Mouse (Mus musculus) adrenal gland, adult 18-20 months (tissue): ENCODE measurements around the gene Mad1l1. TPM values are rescaled to one million over a fixed set of nuclear protein-coding genes. Genes with fewer than 3 reads are reported as not detected.
A peak's percentile ranks its signal among the peaks of the same experiment; 100 is the strongest.

ENCODE experiments used
- DNase-seq, 2 experiments: peaks; one replicate each; pipeline ENCODE4 v3.0.0; 2021 to 2022; ENCODE audit warnings: low spot score in 2 of 2
- total RNA-seq, 2 experiments: library from RNA; stranded (reverse); gene quantifications; 1 replicate in 1 of 2; 2 replicates in 1 of 2; pipeline ENCODE4 v1.2.3; 2021

The Mad1l1 gene
- total RNA-seq, 2 experiments from 2014 or later = 11.4 to 12.9 TPM

DNA sequence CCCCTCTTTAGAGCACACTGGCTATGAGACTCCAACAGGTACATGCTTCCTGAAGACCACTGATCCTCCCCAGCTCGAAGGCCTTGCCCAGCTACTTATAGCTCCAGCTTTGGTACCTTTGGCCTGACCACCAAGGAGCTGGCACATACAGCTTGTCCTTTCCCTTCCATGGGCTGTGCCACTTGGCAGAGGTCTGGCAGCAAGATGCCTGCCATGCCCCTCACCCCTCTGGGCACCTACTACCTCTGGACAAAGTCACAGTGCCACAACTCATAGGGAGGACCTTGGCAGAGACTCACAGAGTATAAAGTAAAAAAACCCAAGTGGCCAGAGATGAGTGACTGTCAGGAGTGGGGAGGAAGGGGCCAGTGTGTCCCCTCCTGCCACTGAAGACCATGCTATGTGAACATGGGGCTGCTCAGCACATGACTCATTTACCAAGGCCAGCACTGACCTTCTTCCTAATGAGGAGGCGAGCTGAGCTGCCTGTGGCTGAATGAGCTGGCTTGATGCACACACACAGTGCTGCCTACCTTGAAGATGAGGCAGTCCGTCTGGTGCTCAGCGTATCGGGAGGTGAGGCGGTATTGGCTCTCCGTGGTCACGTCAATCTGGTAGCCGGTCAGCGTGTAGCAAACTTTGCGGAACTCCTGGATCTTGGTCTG, 255.9 kb downstream of the Mad1l1 start:
- DNase-seq = peak in 1 of 2 experiments; percentile 15

DNA sequence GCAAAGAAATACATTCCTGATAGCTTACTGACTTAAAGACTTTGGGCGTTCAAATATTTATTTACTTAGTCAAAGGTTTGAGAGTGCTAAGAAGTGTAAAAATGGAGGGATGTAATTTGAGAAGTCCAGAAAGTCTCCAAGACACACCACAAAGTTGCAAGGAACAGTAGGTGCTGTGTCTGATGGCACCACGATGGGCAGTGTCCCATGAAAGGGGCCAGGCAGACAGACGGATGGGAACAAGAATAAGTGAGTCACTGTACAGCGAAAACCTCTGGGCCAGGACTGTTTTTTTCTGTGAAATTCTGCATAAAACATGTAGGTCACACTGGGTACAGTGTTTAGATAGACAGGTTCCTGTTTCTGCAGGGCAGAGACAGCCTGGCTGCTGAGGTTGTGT, 256.8 kb downstream of the Mad1l1 start:
- DNase-seq = no peak

DNA sequence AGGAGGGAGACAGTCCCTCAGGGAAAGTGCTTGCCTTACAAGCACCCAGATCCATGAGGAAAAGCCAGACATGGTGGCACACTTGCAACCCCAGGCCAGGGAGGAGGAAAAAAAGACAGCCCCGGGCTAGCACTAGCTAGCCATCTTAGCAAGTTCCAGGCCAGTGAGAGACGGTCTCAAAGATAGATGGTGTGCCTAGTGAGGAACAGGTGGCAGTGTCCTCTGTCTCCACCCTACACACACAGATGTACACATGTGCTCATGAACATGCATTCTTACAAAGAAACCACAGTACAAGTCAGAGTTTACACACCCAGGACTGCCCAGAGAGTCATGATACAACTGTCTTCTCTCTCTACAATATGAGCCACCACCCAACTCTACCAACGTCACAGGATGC, 258.5 kb downstream of the Mad1l1 start:
- DNase-seq = no peak

DNA sequence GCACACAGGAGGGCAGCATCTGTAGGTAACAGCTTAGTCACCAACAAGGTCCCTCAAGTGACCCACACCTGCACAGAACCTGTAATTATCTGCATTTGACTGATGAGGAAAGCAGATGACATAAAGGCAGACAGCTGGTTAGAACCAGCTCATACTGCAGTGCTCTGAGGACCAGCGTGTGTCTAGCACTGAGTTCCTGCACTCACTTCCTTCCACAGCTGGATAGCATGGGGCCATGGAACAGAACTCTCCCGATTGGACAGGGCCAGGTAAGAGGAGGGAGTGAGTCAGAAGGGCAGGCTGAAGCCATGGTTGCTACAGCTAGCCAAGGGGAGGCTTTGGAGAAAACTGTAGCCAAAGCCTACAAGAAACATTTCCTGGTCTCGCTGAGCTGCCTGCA, 259.0 kb downstream of the Mad1l1 start:
- DNase-seq = no peak

DNA sequence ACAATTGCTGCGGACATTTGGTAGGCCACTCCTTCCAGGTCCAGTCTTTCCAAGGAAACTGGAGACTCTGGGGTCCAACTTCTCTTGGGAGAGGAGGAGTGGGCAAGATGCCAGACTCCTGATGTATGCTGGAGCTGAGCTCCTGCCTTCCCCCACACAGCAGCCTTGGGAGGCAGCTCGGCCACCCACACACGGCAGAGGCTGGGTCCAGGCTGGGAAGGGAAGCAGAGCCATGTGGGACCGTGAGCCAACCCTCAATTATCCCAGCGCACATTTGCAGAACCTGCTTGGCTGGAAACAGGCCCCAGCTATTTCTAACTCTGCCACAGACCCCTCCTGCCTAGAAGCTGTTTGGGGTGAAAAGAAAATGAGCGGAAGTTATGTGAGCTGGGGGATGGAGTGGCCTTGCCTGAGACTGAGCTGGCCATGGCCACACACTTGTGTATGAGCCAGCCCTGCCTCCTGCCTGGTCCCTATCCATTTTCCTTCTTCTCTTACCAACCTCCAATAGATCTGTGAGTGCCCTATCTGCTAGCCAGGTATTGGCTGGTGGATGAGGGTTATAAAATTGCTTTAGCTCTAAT, 260.0 kb downstream of the Mad1l1 start:
- DNase-seq = no peak

DNA sequence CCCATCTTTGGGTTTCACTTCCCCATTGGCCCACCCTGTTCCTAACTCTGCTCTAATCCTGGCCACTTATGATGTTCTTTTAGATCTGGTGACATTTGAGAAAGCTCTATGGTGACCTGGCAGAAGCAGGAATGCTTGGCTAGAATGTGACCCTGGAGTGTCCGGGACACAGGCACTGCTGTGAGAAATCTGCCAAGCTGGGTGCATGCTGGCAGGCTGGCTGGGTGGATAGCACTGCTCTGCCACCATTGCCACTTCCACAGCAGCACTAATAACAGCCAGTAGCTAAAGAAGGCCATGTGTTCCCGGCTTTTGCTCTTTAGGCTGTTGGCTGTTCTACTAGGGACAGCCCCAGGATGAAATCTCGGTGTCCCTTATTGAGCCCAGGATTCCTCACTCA, 265.1 kb downstream of the Mad1l1 start:
- no peak for DNase-seq

DNA sequence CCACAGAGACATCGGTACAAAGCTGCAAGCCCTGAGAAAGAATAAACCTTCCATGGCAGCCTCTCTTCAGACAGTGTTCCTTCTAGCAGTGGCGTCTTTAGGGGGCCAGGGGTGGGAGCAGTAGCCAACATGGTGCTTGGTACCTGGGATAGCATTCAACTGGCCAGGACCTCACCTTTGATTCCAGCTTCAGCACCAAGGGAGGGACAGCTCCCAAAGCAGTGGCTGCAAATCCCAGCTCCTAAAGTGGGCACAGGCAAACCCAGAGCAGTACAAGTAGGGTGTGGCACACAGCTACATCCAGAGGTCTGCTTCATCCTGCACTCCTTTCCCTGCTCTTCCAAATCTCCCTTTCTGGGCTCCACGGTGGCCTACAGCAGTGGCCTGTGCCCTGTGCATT, 265.9 kb downstream of the Mad1l1 start:
- no peak for DNase-seq

DNA sequence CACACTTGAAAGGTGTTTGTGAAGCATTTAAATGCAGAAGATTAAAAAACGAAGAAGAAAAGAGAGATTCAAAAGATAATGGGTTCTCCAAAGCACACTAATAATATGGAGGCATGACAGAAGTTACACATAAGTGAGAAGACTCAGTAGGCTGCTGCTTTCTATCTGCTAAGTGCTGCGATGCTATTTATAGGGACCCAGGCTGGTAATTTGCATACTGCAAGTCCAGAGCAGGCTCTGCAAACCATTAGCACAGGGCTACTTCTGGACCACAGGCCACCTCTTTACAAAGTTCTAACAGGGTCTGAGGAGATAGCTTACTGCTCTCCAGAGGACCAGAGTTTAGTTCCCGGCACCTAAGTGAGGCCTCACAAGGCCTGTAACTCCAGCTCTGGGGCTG, 267.7 kb downstream of the Mad1l1 start:
- DNase-seq = no peak

DNA sequence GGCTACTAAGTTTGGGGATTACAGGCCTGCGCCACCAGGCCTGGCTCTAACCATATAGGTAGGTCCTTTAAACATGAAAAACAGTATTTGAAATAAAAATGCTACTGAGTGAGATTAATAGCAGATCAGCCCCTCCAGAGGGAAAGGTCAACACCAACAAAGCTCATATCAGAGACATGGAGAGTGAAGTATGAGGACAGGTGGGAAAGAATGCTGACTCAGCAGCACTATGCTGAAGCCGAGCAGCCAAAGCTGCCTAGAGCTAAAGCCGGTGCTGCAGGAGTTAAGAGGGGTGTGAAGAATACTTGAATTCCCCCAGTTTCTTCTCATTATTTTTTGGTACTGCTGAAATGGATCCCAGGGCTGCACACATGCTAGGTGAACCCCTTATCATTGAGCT, 268.9 kb downstream of the Mad1l1 start:
- DNase-seq = no peak

DNA sequence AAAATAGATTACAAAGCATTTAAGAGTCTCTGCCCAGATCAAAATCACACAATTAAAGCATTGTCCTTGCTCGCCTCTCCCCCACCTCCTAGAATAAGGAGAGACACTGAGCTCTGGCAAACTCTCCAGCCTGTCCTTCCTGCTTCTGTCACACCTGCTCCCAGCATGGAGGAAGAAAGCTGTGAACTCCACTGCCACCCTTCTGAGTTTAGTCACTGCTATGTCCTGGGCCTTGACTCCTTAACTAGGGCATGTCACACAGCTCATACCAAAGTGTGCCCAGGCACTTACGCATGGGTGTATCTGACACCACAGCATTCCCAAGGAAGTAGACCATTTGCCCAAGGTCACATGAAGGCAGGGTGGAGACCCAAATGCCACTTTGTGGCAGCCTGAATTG, 275.9 kb downstream of the Mad1l1 start:
- DNase-seq = no peak

DNA sequence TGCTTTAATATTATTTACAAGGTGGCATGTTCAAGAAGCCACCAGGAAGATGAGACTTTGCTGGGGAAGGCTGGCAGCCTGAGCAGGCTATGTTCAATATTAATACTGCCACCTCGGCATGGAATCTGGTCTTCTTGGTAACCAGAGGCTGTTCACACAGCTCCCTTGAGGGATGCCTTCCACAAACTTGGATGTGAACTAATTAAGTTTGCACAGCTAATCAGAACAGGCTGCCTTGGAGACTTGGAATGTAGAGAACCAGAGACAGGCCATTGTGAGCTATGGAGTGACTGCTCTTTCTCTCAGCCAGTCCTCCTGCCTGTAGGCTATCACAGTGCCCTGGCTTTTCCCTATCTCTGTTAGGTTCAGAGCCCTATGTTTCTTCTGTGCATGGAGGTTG, 278.4 kb downstream of the Mad1l1 start:
- no peak for DNase-seq

DNA sequence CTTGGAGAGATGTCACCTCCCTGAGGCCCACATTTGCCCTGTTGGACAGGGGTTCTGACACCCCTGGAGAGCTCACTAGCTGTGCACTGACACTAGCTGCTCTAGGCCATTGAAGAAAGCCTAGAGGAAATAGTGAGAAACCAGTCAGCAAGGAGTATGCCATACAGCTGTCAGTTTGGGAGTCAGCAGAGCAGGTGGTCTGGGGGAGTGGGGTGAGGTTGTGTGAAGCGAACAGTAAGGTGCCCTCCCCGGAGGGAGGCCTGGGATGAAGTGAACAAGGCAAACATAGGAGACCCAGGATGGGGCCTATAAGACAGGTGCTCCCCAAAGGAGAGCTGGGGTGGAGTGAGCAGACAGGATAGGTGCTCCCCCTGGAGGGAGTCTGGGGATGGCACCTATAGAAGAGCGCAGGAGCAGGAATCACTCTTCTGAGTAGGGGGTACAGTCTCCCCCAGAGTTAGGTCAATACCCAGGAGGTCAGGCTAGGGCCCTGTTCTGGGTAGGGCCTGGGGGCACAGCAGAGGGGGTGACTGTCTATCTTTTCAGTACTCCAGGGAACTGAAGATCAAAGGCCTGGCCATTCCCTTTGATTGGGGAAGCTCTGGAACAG, 279.2 kb downstream of the Mad1l1 start:
- no peak for DNase-seq

DNA sequence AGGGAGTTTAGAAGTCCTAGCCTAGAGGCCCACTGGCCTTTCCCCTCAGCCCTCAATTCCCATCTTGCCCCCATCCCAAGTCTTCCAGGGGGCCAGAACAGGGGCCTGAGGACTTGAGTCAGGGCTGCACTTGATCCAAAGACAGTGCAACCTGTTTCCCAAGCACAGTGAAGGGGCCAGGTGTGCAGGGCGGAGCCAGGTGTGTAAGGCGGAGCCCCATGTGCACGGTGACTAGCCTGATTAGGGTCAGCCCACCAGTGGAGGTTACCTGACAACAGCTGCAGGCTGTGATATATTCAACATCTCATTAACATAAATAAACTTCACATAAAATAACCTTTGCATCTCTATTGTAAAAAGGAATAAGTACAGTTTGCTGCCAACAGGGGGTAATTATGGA, 280.3 kb downstream of the Mad1l1 start:
- DNase-seq = no peak

DNA sequence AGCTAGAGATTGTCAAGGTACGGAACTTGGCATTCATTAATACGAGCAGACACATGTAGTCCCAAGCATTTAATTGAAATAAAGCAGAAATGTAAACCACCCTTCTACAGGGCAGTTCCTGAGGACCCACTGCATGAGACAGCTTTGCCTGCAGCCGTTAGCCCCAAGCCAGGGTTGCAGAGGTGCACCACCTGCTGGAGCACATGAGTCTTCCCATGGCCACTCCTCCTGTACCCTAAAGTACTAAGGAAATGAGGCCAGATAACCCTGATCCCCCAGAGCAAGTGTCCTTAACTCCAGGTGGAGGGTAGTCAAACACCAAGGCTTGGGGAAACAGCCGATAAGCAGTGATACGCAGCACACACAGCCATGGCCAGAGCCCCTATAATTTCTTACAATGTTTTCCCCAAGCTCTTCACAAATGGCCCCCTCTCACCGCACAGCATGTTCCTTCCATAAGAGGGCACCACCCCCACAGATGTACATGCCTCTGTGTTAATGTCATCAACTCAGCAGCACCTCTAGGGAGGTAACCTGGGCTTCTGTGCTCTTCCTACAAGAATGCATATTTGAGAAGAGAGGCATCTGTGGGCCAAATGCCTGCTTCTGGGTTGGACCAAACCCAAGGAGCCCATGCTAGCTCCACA, 283.6 kb downstream of the Mad1l1 start:
- no peak for DNase-seq

DNA sequence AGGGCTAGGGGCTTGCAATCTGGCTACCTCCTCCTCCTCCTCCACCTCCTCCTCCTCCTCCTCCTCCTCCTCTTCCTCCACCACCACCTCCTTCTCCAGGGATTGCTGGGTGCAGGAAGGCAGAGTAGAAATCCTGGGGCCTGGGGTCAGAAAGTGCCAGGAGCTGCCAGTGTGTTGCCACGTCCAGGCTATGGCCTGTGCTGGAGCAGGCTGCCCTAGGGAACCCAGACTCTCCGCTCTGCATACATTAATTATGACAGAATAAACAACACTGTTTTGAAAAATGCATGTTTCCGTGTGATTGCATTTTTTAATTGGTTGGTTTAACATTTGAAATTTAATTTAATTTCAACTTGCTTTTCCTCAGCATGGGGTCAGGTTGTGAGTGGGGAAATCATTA, 285.7 kb downstream of the Mad1l1 start:
- no peak for DNase-seq

DNA sequence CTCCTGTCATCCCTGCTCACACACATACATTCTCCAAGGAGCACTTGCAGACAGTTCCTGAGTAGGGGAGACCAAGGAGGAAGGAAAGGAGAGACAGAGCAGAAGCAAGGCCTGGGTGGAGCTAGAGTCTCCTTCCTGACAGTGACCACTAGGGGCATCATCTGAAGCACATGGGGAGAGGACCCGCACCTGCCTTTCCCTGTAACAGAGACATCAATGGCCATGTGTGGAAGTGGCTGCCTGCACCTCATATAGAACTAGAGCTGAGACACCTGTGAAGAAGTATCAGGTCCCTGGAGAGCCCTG, 286.4 kb downstream of the Mad1l1 start:
- DNase-seq = no peak

DNA sequence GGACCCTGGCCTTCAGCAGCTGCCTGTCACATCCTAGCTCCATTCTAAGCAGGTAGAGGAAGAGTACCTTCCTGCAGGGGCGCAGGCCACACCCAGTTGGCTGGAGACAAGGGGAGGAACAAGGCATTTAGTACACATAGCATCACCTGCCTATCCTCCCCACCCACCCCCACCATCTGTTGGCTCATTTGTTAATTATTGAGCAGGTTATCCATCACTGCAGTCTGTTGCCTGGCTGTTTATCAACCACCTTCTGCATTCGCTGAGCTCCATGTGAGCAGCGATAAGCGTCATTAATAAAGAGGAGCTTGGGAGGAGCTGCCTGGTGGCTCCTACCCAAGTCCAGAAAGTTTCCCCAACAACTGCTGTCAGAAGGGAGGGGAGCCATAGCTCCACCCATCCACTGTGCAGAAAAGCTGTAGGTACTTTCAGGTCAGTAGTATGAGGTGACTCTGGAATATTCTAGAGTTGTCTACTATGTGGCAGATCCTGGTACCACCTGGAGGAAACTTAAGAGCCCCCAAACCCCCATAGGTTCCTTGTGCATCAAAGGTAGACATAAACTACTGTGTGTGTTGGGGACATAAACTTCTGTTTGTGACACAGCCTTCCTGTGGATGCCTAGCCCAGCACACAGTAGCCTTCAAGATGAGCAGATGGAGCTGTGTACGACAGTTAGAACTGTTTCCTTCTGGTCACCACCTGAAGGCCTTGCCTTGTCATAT, 286.9 kb downstream of the Mad1l1 start:
- DNase-seq = no peak

DNA sequence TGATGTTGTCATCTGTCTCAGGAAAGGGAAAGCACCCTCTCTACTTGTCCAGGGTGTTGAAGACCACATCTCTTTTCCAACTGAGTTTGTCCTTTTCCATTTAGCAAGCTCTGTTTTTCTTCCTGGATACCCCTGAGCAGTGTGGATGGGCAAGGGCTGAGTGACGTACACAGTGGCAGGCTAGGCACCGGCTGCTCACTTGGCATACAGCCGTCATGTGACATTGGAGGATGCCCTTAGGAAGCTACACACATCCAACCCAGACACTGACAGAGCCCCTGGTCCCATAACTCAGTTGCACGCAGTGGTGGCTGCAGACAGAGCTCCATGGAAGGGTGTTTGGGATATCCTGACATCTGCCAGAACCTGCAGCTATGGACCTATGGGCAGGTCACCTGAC, 295.0 kb downstream of the Mad1l1 start:
- DNase-seq = no peak

DNA sequence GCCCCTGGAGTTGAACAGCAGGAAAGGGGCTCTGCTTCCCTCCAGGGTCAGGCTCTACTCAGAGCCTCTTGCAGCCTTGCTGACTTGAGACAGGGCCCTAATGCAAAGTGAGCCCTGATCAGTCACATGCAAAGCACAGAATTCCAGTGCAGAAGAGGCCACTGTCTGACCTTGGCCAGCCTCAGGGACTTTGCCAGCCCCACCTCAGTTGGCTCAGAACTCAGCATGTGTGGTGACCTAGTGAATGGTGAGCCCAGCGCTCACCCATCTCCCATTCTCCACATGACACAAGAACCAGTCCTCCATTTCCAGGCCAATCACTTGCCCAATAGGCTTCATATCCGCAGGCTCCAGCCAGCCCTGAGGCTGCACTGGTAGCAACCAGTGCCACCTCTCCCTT, 296.1 kb downstream of the Mad1l1 start:
- peak in 1 of 2 experiments; percentile 40 for DNase-seq

DNA sequence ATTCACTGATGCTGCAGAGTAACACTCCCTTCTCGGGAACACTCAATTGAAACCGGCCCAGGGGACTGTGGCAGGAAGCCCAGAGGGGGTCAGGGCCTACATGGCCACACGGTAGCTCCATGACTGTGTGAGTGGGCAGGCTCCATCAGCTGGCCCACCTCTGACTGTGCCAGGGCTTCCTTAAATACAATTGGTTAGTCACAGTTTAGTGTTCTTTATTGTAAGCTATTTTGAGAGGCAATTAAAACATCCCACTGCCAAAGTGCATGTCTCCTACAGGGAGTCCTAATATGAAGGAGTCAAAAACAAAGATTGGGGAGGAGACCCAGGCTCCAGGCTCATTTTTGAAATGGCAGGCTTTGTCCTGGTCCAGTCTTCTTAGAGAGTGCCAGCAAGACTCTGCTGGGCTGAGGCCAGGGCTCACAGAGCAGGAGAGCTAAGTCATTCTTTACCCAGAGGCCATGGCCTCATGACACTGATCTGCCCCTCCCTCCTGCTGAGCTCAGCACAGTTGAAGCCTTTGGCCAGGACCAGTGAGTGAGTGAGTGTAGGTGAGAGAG, 297.3 kb downstream of the Mad1l1 start:
- peak; percentile 38 to 54 for DNase-seq

DNA sequence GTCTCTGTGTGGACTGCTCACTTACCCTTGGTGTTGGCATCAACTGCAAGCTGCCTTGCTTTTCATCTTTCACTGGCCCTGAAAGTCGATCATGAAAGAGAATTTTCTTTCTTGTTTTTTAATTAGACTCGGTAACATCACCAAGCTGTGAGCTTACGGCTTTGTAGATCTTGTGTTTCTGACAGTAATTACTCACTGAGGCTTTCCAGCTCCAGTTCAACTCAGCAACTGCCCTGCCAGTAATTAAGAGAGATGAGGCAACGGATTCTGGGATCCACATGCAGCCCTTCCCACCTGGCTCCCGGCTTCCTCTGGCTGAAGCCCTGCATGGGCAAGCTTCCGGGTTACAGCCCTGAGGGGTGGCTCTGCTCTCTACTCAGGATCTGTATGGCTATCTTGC, 298.5 kb downstream of the Mad1l1 start:
- DNase-seq = no peak

DNA sequence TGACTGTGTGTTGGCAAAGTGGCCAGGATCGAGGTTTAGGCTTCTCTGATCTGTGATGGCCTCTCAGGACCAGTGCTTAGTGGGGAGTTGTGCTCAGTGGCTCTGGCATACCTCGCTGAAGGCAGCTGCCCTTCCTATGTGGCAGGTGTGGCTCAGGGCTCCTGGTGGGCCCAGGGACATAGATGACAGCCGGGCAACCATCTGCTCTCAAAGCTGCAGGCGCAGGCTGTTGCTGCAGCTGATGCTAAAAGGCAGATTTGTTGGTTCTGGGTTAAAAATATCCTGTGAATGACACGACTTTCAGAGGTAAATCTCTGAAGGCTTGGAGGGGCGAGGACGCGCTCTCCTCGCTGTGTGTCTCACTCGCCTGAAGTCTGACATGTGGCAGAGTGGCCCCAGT, 299.6 kb downstream of the Mad1l1 start:
- no peak for DNase-seq
